ENCODE assay signal across 8 mouse cellular contexts in the genomic region with DNA sequence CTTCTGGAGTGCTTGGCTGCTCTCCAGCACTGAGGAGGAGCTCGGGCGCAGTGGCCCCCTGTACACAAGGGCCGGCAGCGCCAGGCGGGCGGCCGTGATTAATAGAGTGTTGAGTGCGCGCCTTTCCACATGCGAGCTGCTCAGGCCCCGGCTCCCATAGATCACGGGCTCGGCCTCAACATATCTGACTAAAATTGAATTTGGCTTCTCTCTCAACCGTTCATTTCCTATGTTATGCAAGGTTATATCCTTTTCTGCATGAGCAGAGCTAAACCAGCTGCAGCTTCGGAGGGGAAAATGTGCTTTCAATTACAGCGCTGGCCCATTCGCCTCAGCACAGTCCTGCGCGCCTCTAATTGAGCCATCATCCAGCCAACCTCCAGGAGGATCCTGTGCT.
DNase-seq lines count a peak whose midpoint lies in the region; ATAC-seq lines count a peak whose summit lies in the region.

No protein-coding gene starts in this region.

- peak overlapping the region; percentile 25 for H3K4me2 ChIP-seq in hindbrain, embryonic 14.5 days (replicated peaks)
- peak overlapping the region; percentile 38 for H3K4me2 ChIP-seq in limb, embryonic 15.5 days

- intact Hi-C loops in gastrocnemius, postnatal 14 days (cut with DNase I; ENCODE audit: low total_unique reads): no loop called here

- no peak overlapping the region for H3K4me3 ChIP-seq in hindbrain, embryonic 14.5 days (replicated peaks; ENCODE audit: low read length)
- peak overlapping the region; percentile 18; the same call in 1 of the 2 replicates for H3K4me3 ChIP-seq in limb, embryonic 15.5 days

- peak; percentile 70; the same call in 1 of the 2 replicates for ATAC-seq in hindbrain, embryonic 14.5 days (ENCODE audit: low FRiP score)
- ATAC-seq in limb, embryonic 15.5 days (ENCODE audit: insufficient number of reproducible peaks, low FRiP score, low TSS enrichment, low read depth): peak; percentile 90
- peak; percentile 4; the same call in 1 of the 2 replicates for ATAC-seq in neutrophil, adult 5-6 weeks (ENCODE audit: extremely low read depth, insufficient number of reproducible peaks, low FRiP score, poor library complexity, severe bottlenecking)

- 28% methylated on average over 19 of the region's 19 CpGs for WGBS in hindbrain, embryonic 14.5 days
- 5% methylated on average over 19 of the region's 19 CpGs for WGBS in limb, embryonic 15.5 days

- peaks cover 15% of the 10 kb centered on the region for H3K4me1 ChIP-seq in hindbrain, embryonic 14.5 days (replicated peaks; ENCODE audit: control insufficient read depth, insufficient read depth, low read length)
- H3K4me1 ChIP-seq in limb, embryonic 15.5 days: peaks cover 18% of the 10 kb centered on the region

- DNase-seq in layer of hippocampus, postnatal 10 days (ENCODE audit: low spot score in 2 of 2): peak; percentile 19 to 41
- no peak for DNase-seq in layer of hippocampus, adult 9-11 months
- peak; percentile 49 to 62 for DNase-seq in cerebellum, postnatal 14 days
- DNase-seq in gastrocnemius, postnatal 14 days: peak; percentile 65
- DNase-seq in hindbrain, embryonic 14.5 days (ENCODE audit: low spot score): peak; percentile 73
- no peak for DNase-seq in natural killer cell, adult 2 months (ENCODE audit: low spot score in 2 of 2)

- H3K9me3 ChIP-seq in hindbrain, embryonic 14.5 days (ENCODE audit: control insufficient read depth, low read length): no peaks in the 10 kb centered on the region
- H3K9me3 ChIP-seq in limb, embryonic 15.5 days: no peaks in the 10 kb centered on the region

- H3K36me3 ChIP-seq in hindbrain, embryonic 14.5 days (replicated peaks; ENCODE audit: control insufficient read depth, insufficient read depth): peaks cover 5% of the 10 kb centered on the region; the same call in 1 of the 2 replicates
- H3K36me3 ChIP-seq in limb, embryonic 15.5 days: 0 out of 2 replicates have a peak, but pooled peaks cover 7% of the 10 kb centered on the region

- no peaks in the 10 kb centered on the region for H3K27me3 ChIP-seq in hindbrain, embryonic 14.5 days (ENCODE audit: control insufficient read depth, insufficient read depth, low read length)
- H3K27me3 ChIP-seq in limb, embryonic 15.5 days: peaks cover 25% of the 10 kb centered on the region

- H3K9ac ChIP-seq in hindbrain, embryonic 14.5 days: peak overlapping the region; percentile 9; the same call in 1 of the 2 replicates
- H3K9ac ChIP-seq in limb, embryonic 15.5 days: no peak overlapping the region

- peak overlapping the region; percentile 72 for H3K27ac ChIP-seq in hindbrain, embryonic 14.5 days
- H3K27ac ChIP-seq in limb, embryonic 15.5 days: peak overlapping the region; percentile 58

Comparison
In these comparisons a context has a peak if more than half of its experiments do, and no peak if none do; other contexts are left out.
1. DNase-seq: peak in layer of hippocampus, postnatal 10 days (2 of 2), cerebellum, postnatal 14 days (2 of 2), gastrocnemius, postnatal 14 days (single experiment) and hindbrain, embryonic 14.5 days (single experiment); none in layer of hippocampus, adult 9-11 months (single experiment) and natural killer cell, adult 2 months (0 of 2).
2. ATAC-seq: peak in every context shown above with its lines; median percentile 90 in limb, embryonic 15.5 days; 70 in hindbrain, embryonic 14.5 days; 4 in neutrophil, adult 5-6 weeks.